Mouse (Mus musculus) cortical plate, adult 2 months (tissue): Measurements from ENCODE around the gene Edn3.

ENCODE experiments used
- CTCF ChIP-seq: fragments of 200-500 bp; IDR thresholded peaks from 2 replicates; pipeline ENCODE4 v1.5.1; 2011; ENCODE audit warnings: mild to moderate bottlenecking, control low read depth, low read length; ENCODE audit not compliant: insufficient read depth; ENCODE audit errors: extremely low read depth
- POLR2A ChIP-seq: fragments of 200-500 bp; IDR thresholded peaks from 2 replicates; pipeline ENCODE4 v1.6.1; 2011; ENCODE audit warnings: mild to moderate bottlenecking, low read length, control low read depth; ENCODE audit not compliant: insufficient read depth; ENCODE audit errors: extremely low read depth

- TF ChIP-seq CTCF (no peak), POLR2A (no peak)
These were observed 42.6 kb upstream of the Edn3 start for GRCm38 (mm10) chr2:174717857-174718256.
